Mouse (Mus musculus): ENCODE results near the gene 1600002K03Rik. TPM values are rescaled to one million over a fixed set of nuclear protein-coding genes. Genes with fewer than 3 reads are reported as not detected.

The 1600002K03Rik gene
- polyA plus RNA-seq, 1 experiment, result 23.7 TPM

DNA sequence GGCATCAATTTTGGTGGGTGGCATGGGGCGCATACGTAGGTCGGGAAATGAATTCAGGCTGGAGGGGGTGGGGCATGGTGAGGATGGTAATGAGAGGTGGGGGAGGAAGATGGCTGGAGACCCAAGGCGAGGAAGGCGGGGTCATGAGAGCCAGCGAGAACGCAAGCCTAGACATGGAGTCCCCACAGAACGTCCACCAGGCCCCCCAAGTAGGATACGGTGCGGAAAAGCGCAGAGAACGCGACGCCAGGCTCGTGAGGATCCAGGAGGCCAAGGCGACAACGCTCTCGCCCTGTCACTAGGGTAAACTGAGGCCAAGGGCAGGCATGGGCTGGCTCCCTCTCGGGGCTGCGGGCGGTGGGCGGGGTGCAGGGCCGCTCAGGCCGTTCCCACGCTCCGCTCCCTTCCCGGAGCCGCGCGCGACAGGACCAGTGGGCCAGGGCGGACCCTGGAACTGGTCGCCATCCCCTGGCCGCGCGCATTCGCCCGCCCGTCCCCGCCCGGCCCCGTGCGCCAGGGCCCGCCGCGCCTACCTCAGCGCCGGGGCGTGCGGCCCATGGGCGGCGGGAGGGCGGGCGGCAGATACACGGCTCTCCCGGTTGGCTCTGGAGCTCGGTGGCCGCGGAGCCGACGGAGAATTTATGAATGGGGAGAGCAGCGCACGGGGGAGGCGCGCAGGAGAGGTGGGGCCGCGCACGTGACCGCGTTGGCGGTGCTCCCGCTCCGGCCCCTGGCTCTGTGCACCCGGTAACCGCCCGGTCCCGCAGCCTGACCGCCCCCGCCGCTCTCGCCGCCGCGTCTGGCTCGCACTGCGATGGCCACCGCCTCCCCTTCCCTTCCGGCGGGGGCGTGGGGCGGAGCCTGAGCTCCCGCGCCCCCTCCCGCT is 33.9 kb upstream of the 1600002K03Rik start, which contains the start of gene Atp5d:
Gene Atp5d (plus strand): TSS at position 80 of the 886 bp plus-strand sequence.
- WGBS, result under 1% methylated on average over 89 of the region's 94 CpGs
- Histone ChIP-seq H3K4me1 (ENCODE audit: control insufficient read depth, insufficient read depth, low read length) (peaks cover 5% of the 10 kb centered on the region; the same call in 1 of the 2 replicates), H3K4me3 (replicated peaks; ENCODE audit: control insufficient read depth, low read depth, low read length) (peak within 1 kb of the TSS; percentile 25), H3K27ac (ENCODE audit: control insufficient read depth, insufficient read depth, low read depth, low read length, poor library complexity) (peak within 1 kb of the TSS; percentile 2; the same call in 1 of the 2 replicates)
- no peak for TF ChIP-seq CTCF (IDR thresholded peaks at IDR 0.05; ENCODE audit: control insufficient read depth, insufficient read depth, low read length)
- no peak for TF ChIP-seq POLR2A (IDR thresholded peaks at IDR 0.05; ENCODE audit: borderline replicate concordance, control insufficient read depth, low read depth, low read length)

GRCm38 (mm10) chr10:80139439-80139775 is 33.3 kb upstream of the 1600002K03Rik start:
- no peak overlapping the region for H3K27ac ChIP-seq (ENCODE audit: control insufficient read depth, insufficient read depth, low read depth, low read length, poor library complexity)
- WGBS, result 1% methylated on average over 10 of the region's 10 CpGs

DNA sequence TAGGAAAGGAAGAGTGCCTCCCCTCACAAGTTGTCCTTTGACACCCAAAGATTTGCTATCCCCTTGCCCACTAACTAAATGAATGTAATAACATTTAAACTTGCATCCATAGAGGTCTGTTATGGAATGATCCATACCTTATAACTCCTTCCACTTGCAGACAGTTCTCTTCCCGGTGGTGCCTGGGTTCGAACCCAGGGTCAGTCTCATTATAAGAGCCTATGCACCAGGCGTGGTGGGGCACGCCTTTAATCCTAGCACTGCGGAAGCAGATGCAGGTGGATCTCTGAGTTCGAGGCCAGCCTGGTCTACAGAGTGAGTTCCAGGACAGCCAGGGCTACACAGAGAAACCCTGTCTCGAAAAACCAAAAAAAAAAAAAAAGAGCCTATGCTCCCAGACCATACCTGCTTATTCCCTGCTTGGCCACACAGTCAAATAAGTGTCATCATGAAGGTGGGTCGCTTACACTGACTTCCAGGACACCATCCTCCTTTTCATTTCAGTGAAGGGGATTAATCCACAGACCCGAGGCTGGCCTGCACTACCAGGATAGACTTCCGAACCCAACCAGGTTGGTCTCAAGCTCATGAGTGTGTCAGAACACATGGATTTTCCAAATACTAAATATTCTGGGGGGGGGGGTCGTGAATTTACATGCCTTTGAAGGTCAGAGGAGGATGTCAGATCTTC is 32.6 kb upstream of the 1600002K03Rik start:
- WGBS, result 78% methylated on average over 11 of the region's 11 CpGs

More at GRCm38 (mm10) chr10:80139439-80139775, 33.3 kb upstream of the 1600002K03Rik start:
- Histone ChIP-seq H3K4me3 (replicated peaks; ENCODE audit: control insufficient read depth, low read depth, low read length) (no peak overlapping the region), H3K4me1 (ENCODE audit: control insufficient read depth, insufficient read depth, low read length) (peaks cover 5% of the 10 kb centered on the region; the same call in 1 of the 2 replicates)
- TF ChIP-seq CTCF (IDR thresholded peaks at IDR 0.05; ENCODE audit: control insufficient read depth, insufficient read depth, low read length) (no peak), POLR2A (IDR thresholded peaks at IDR 0.05; ENCODE audit: borderline replicate concordance, control insufficient read depth, low read depth, low read length) (no peak)

GRCm38 (mm10) chr10:80140666-80141035 is 32.1 kb upstream of the 1600002K03Rik start, which contains the start of gene Cbarp:
Gene Cbarp, minus strand, starts transcription at chr10:80140835.
- Histone ChIP-seq H3K4me1 (ENCODE audit: control insufficient read depth, insufficient read depth, low read length) (peaks cover 5% of the 10 kb centered on the region; the same call in 1 of the 2 replicates), H3K4me3 (replicated peaks; ENCODE audit: control insufficient read depth, low read depth, low read length) (peak within 1 kb of the TSS; percentile 47), H3K27ac (ENCODE audit: control insufficient read depth, insufficient read depth, low read depth, low read length, poor library complexity) (peak within 1 kb of the TSS; percentile 43)
- TF ChIP-seq CTCF (IDR thresholded peaks at IDR 0.05; ENCODE audit: control insufficient read depth, insufficient read depth, low read length), result no peak
- no peak for TF ChIP-seq POLR2A (IDR thresholded peaks at IDR 0.05; ENCODE audit: borderline replicate concordance, control insufficient read depth, low read depth, low read length)
- WGBS, result 84% methylated on average over 10 of the region's 10 CpGs

More for the DNA sequence above, 32.6 kb upstream of the 1600002K03Rik start:
- Histone ChIP-seq H3K4me1 (ENCODE audit: control insufficient read depth, insufficient read depth, low read length) (peaks cover 5% of the 10 kb centered on the region; the same call in 1 of the 2 replicates), H3K4me3 (replicated peaks; ENCODE audit: control insufficient read depth, low read depth, low read length) (no peak overlapping the region), H3K27ac (ENCODE audit: control insufficient read depth, insufficient read depth, low read depth, low read length, poor library complexity) (no peak overlapping the region)
- no peak for TF ChIP-seq CTCF (IDR thresholded peaks at IDR 0.05; ENCODE audit: control insufficient read depth, insufficient read depth, low read length)
- TF ChIP-seq POLR2A (IDR thresholded peaks at IDR 0.05; ENCODE audit: borderline replicate concordance, control insufficient read depth, low read depth, low read length), result no peak

DNA sequence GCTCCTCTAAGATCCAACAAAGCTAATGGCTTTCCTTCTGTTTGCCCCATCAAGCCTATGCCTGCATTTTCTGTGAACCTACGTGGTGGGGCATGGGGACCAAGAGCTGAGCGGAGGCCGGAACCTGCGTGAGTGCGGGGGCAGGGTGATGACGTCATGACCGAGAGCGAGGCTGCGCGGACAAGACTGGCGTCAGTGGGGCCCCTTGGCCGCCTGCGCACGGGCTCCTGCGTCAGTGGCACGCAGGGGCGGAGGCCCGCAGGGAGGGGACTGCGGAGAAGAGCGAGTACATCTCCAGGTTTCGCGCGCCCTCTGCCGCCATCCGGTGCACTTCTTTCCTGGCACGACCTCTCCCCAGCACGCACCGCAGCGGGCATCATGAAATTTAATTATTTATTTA is 31.5 kb upstream of the 1600002K03Rik start:
- TF ChIP-seq POLR2A (IDR thresholded peaks at IDR 0.05; ENCODE audit: borderline replicate concordance, control insufficient read depth, low read depth, low read length) (peak; percentile 48; the same call in 1 of the 2 replicates), CTCF (IDR thresholded peaks at IDR 0.05; ENCODE audit: control insufficient read depth, insufficient read depth, low read length) (peak; percentile 83)
- peak overlapping the region; percentile 47 for H3K4me3 ChIP-seq (replicated peaks; ENCODE audit: control insufficient read depth, low read depth, low read length)
- under 1% methylated on average over 29 of the region's 29 CpGs for WGBS
- H3K27ac ChIP-seq (ENCODE audit: control insufficient read depth, insufficient read depth, low read depth, low read length, poor library complexity), result peak overlapping the region; percentile 43
- H3K4me1 ChIP-seq (ENCODE audit: control insufficient read depth, insufficient read depth, low read length), result peaks cover 6% of the 10 kb centered on the region; the same call in 1 of the 2 replicates

- peaks cover 9% of the 10 kb centered on the region; the same call in 1 of the 2 replicates for H3K4me1 ChIP-seq (ENCODE audit: control insufficient read depth, insufficient read depth, low read length)
- H3K4me3 ChIP-seq (replicated peaks; ENCODE audit: control insufficient read depth, low read depth, low read length), result peak overlapping the region; percentile 77
- TF ChIP-seq POLR2A (IDR thresholded peaks at IDR 0.05; ENCODE audit: borderline replicate concordance, control insufficient read depth, low read depth, low read length), result peak; percentile 81; the same call in 1 of the 2 replicates
- peak; percentile 1; the same call in 1 of the 2 replicates for TF ChIP-seq CTCF (IDR thresholded peaks at IDR 0.05; ENCODE audit: control insufficient read depth, insufficient read depth, low read length)
- peak overlapping the region; percentile 90 for H3K27ac ChIP-seq (ENCODE audit: control insufficient read depth, insufficient read depth, low read depth, low read length, poor library complexity)
- WGBS, result under 1% methylated on average over 43 of the region's 43 CpGs
Measured at GRCm38 (mm10) chr10:80141786-80142529, 30.8 kb upstream of the 1600002K03Rik start.

DNA sequence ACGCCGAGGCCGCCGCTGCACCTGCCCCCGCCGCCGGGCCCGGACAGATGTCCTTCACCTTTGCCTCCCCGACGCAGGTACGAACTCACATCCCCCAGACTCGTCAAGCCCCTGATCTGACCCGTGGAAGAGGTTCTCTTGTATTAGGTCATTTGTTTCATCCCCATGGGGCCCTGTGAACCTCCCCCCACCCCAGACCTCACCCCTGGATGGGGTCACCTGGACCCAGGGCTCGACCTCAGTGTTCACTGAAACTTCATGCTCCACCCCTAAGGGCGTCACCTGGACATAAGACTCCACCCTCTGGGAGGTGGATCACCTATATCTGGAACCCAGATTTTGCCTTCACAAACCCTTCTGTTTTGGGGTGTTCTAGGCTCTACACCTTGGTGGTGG is 30.2 kb upstream of the 1600002K03Rik start:
- Histone ChIP-seq H3K4me1 (ENCODE audit: control insufficient read depth, insufficient read depth, low read length) (peaks cover 9% of the 10 kb centered on the region; the same call in 1 of the 2 replicates), H3K4me3 (replicated peaks; ENCODE audit: control insufficient read depth, low read depth, low read length) (peak overlapping the region; percentile 77), H3K27ac (ENCODE audit: control insufficient read depth, insufficient read depth, low read depth, low read length, poor library complexity) (peak overlapping the region; percentile 90)
- no peak for TF ChIP-seq CTCF (IDR thresholded peaks at IDR 0.05; ENCODE audit: control insufficient read depth, insufficient read depth, low read length)
- TF ChIP-seq POLR2A (IDR thresholded peaks at IDR 0.05; ENCODE audit: borderline replicate concordance, control insufficient read depth, low read depth, low read length), result no peak
- under 1% methylated on average over 15 of the region's 15 CpGs for WGBS
